Comparison of ENCODE assay signal across 16 mouse cellular contexts in the genomic region with DNA sequence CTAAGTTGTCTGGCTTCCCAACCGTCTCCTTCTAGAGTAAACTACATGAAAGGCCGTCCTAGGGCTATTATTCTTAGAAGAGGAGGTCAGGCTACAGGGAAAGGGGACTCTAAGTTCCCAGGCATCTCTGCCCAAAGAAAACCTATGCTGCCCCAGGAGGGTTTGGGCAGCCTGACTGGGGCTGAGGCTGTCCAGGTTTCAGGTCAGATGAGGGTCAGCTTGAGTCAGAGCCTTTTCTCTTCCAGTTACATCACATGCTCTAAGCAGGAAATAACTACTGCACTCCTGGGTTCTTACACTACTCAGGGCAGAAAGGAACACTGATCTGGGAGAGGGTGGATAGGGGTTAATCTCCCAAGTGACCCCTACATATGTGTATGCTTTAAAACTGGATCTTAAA.
"Had no signal": no experiment of that assay in that cellular context is flagged by ENCODE, and none has a peak within 500 bp of the region (broad histone marks: within the 10 kb centered on the region; RNA-seq: fewer than 3 reads in every experiment).

No protein-coding gene starts in this region.

- H3K4me3 ChIP-seq: kidney, embryonic 15.5 days; liver, embryonic 13.5 days; midbrain, embryonic 10.5 days; midbrain, embryonic 13.5 days; myocyte; neural tube, embryonic 13.5 days; stomach, embryonic 15.5 days had no signal

- DNase-seq: kidney, adult 11 months; kidney, adult 8-10 months; kidney, postnatal 10 days; kidney, postnatal 36 days; liver, embryonic 13.5 days; lung, adult 2 months; lung, postnatal 10 days; thymus, postnatal 25 days had no signal

- ATAC-seq: midbrain, embryonic 13.5 days; midbrain, embryonic 16.5 days had no signal

- H3K27ac ChIP-seq: kidney, embryonic 15.5 days; liver, embryonic 13.5 days; macrophage; midbrain, embryonic 10.5 days; midbrain, embryonic 13.5 days; neural tube, embryonic 13.5 days; stomach, embryonic 15.5 days had no signal

- H3K36me3 ChIP-seq: liver, embryonic 13.5 days; stomach, embryonic 15.5 days had no signal

- H3K4me1 ChIP-seq: kidney, embryonic 15.5 days; liver, embryonic 13.5 days; midbrain, embryonic 13.5 days; neural tube, embryonic 13.5 days; stomach, embryonic 15.5 days had no signal

- H3K9me3 ChIP-seq: liver, embryonic 13.5 days had no signal

- H3K27me3 ChIP-seq: kidney, embryonic 15.5 days; liver, embryonic 13.5 days; midbrain, embryonic 13.5 days; neural tube, embryonic 13.5 days; stomach, embryonic 15.5 days had no signal
